Mouse (Mus musculus) thymus, adult 2 months (tissue): ENCODE measurements around the gene Ugt2b35. TPM values are rescaled to one million over a fixed set of nuclear protein-coding genes. Genes with fewer than 3 reads are reported as not detected.
"Not testable (repeated sequence)": the region's sequence is repeated elsewhere in the genome, so short reads cannot be mapped to it uniquely, and the experiment has no call there.

Experiments
- DNase-seq: peaks from one replicate; pipeline ENCODE4 v3.0.0; 2021
- H3K27ac ChIP-seq: fragments of 200-500 bp; 2 replicates; pipeline ENCODE4 v1.5.1; 2012; ENCODE audit warnings: low read length, control low read depth; ENCODE audit not compliant: control insufficient read depth, insufficient read depth
- H3K27me3 ChIP-seq: fragments of 200-500 bp; 2 replicates; pipeline ENCODE4 v1.6.1; 2012; ENCODE audit warnings: mild to moderate bottlenecking, low read length, moderate library complexity, mixed read lengths; ENCODE audit not compliant: control insufficient read depth, insufficient read depth
- H3K36me3 ChIP-seq: fragments of 200-500 bp; 2 replicates; pipeline ENCODE4 v1.6.1; 2012; ENCODE audit warnings: mild to moderate bottlenecking, low read length, moderate library complexity; ENCODE audit not compliant: control insufficient read depth, insufficient read depth
- H3K4me1 ChIP-seq: fragments of 200-500 bp; replicated peaks from 2 replicates; pipeline ENCODE4 v1.6.1; 2012; ENCODE audit warnings: low read length; ENCODE audit not compliant: control insufficient read depth, insufficient read depth
- H3K4me3 ChIP-seq: fragments of 200-500 bp; 2 replicates; pipeline ENCODE4 v1.5.1; 2012; ENCODE audit warnings: mild to moderate bottlenecking, low read length, control low read depth, moderate library complexity; ENCODE audit not compliant: control insufficient read depth, insufficient read depth
- CTCF ChIP-seq: fragments of 200-500 bp; IDR thresholded peaks from 2 replicates; pipeline ENCODE4 v1.5.1; 2012; ENCODE audit warnings: mild to moderate bottlenecking, control low read depth, low read length, moderate library complexity, borderline replicate concordance; ENCODE audit not compliant: control insufficient read depth, poor library complexity, insufficient read depth; ENCODE audit errors: extremely low read depth
- POLR2A ChIP-seq: fragments of 200-500 bp; IDR thresholded peaks from 2 replicates; pipeline ENCODE4 v1.6.1; 2012; ENCODE audit warnings: mild to moderate bottlenecking, low read length, control low read depth, moderate library complexity; ENCODE audit not compliant: control insufficient read depth, poor library complexity, insufficient read depth; ENCODE audit errors: extremely low read depth
- WGBS: fragments of 180-500 bp; shearing (Covaris S2); methylation state at CpG from one replicate; pipeline ENCODE4 v1.1.7; 2018; 5-methylcytosine and 5-hydroxymethylcytosine counted together
- polyA plus RNA-seq: library from polyadenylated mRNA; depleted of rRNA; stranded (reverse); fragments of >200 nt; gene quantifications from 2 replicates; pipeline ENCODE4 v1.2.3, GENCODE M21; 2012; rRNA removed

Gene Ugt2b35
- 0.04 TPM in 1 of 2 replicates, not detected in the other for polyA plus RNA-seq

- no peaks in the 10 kb centered on the region for H3K4me1 ChIP-seq
- DNase-seq, result no peak
- no peak within 1 kb of the TSS for H3K27ac ChIP-seq
- H3K27me3 ChIP-seq, result no peaks in the 10 kb centered on the region
- no peak for TF ChIP-seq POLR2A
- no peak for TF ChIP-seq CTCF
- H3K36me3 ChIP-seq, result no peaks in the 10 kb centered on the region
- WGBS, result 82% methylated on average over 4 of the region's 4 CpGs
- no peak within 1 kb of the TSS for H3K4me3 ChIP-seq
Measured at GRCm38 (mm10) chr5:87000395-87001073, at the start of gene Ugt2b35. Ugt2b35 (plus strand) TSS chr5:87000860.

- no peak overlapping the region for H3K27ac ChIP-seq
- H3K4me1 ChIP-seq, result no peaks in the 10 kb centered on the region
- H3K36me3 ChIP-seq, result no peaks in the 10 kb centered on the region
- 27% methylated on average over 3 of the region's 3 CpGs for WGBS
- no peak for TF ChIP-seq POLR2A
- no peaks in the 10 kb centered on the region for H3K27me3 ChIP-seq
- DNase-seq, result no peak
- no peak overlapping the region for H3K4me3 ChIP-seq
Measured at GRCm38 (mm10) chr5:86960504-86960903, 40.2 kb upstream of the Ugt2b35 start.

- Histone ChIP-seq H3K4me1 (no peaks in the 10 kb centered on the region), H3K36me3 (no peaks in the 10 kb centered on the region), H3K27me3 (no peaks in the 10 kb centered on the region), H3K4me3 (no peak overlapping the region), H3K27ac (no peak overlapping the region)
- DNase-seq, result no peak
- WGBS, result 64% methylated on average over 3 of the region's 3 CpGs
- TF ChIP-seq POLR2A, result no peak
- no peak for TF ChIP-seq CTCF
Measured at GRCm38 (mm10) chr5:86961587-86962358, 38.9 kb upstream of the Ugt2b35 start.

- H3K36me3 ChIP-seq, H3K4me3 ChIP-seq, H3K4me1 ChIP-seq, H3K27me3 ChIP-seq, DNase-seq, H3K27ac ChIP-seq: not testable (repeated sequence)
- 75% methylated on average over 1 of the region's 1 CpGs for WGBS
Measured at GRCm38 (mm10) chr5:86962849-86963248, 37.8 kb upstream of the Ugt2b35 start.

- H3K27ac ChIP-seq, H3K27me3 ChIP-seq, H3K4me3 ChIP-seq, H3K4me1 ChIP-seq, H3K36me3 ChIP-seq, DNase-seq: not testable (repeated sequence)
- WGBS, result 95% methylated on average over 5 of the region's 5 CpGs
Measured at GRCm38 (mm10) chr5:86967271-86967670, 33.4 kb upstream of the Ugt2b35 start.

- H3K27ac ChIP-seq, result no peak overlapping the region
- H3K4me1 ChIP-seq, result no peaks in the 10 kb centered on the region
- H3K4me3 ChIP-seq, result no peak overlapping the region
- H3K27me3 ChIP-seq, result no peaks in the 10 kb centered on the region
- 90% methylated on average over 6 of the region's 6 CpGs for WGBS
- H3K36me3 ChIP-seq, result no peaks in the 10 kb centered on the region
- TF ChIP-seq CTCF (no peak), POLR2A (no peak)
- no peak for DNase-seq
Measured at GRCm38 (mm10) chr5:87004735-87005134, 4.1 kb downstream of the Ugt2b35 start.

GRCm38 (mm10) chr5:87015477-87015876 is 14.8 kb downstream of the Ugt2b35 start:
- H3K36me3 ChIP-seq, result no peaks in the 10 kb centered on the region
- H3K4me1 ChIP-seq, result no peaks in the 10 kb centered on the region
- 55% methylated on average over 3 of the region's 3 CpGs for WGBS
- DNase-seq, result no peak
- no peak overlapping the region for H3K27ac ChIP-seq
- no peak overlapping the region for H3K4me3 ChIP-seq
- no peaks in the 10 kb centered on the region for H3K27me3 ChIP-seq
- TF ChIP-seq CTCF (no peak), POLR2A (no peak)
